Mouse (Mus musculus): ENCODE results near the gene Bach2.

The Bach2 gene

GRCm38 (mm10) chr4:32238366-32238854 lies at the start of gene Bach2:
Gene Bach2 (plus strand): TSS chr4:32238804.
- DNase-seq (ENCODE audit: low spot score), result peak; percentile 85

- no peak for DNase-seq (ENCODE audit: low spot score)
Measured at GRCm38 (mm10) chr4:32189416-32190036, 49.1 kb upstream of the Bach2 start.

GRCm38 (mm10) chr4:32190506-32190905 lies 48.1 kb upstream of the Bach2 start:
- no peak for DNase-seq (ENCODE audit: low spot score)

GRCm38 (mm10) chr4:32195945-32196921 lies 42.4 kb upstream of the Bach2 start:
- peak; percentile 79 for DNase-seq (ENCODE audit: low spot score)

GRCm38 (mm10) chr4:32198031-32198430 lies 40.6 kb upstream of the Bach2 start:
- no peak for DNase-seq (ENCODE audit: low spot score)

GRCm38 (mm10) chr4:32198589-32198988 lies 40.0 kb upstream of the Bach2 start:
- DNase-seq (ENCODE audit: low spot score), result no peak

- no peak for DNase-seq (ENCODE audit: low spot score)
Measured at GRCm38 (mm10) chr4:32199156-32199555, 39.4 kb upstream of the Bach2 start.

GRCm38 (mm10) chr4:32201114-32201513 lies 37.5 kb upstream of the Bach2 start:
- no peak for DNase-seq (ENCODE audit: low spot score)

- DNase-seq (ENCODE audit: low spot score), result no peak
Measured at GRCm38 (mm10) chr4:32202362-32202761, 36.2 kb upstream of the Bach2 start.

GRCm38 (mm10) chr4:32204819-32205218 lies 33.8 kb upstream of the Bach2 start:
- DNase-seq (ENCODE audit: low spot score), result no peak

- no peak for DNase-seq (ENCODE audit: low spot score)
Measured at GRCm38 (mm10) chr4:32205825-32206224, 32.8 kb upstream of the Bach2 start.

- no peak for DNase-seq (ENCODE audit: low spot score)
Measured at GRCm38 (mm10) chr4:32209995-32210394, 28.6 kb upstream of the Bach2 start.

- DNase-seq (ENCODE audit: low spot score), result no peak
Measured at GRCm38 (mm10) chr4:32210424-32211184, 28.0 kb upstream of the Bach2 start.

GRCm38 (mm10) chr4:32212593-32212992 lies 26.0 kb upstream of the Bach2 start:
- DNase-seq (ENCODE audit: low spot score), result no peak

- DNase-seq (ENCODE audit: low spot score), result no peak
Measured at GRCm38 (mm10) chr4:32216466-32216865, 22.1 kb upstream of the Bach2 start.

- DNase-seq (ENCODE audit: low spot score), result no peak
Measured at GRCm38 (mm10) chr4:32217016-32217415, 21.6 kb upstream of the Bach2 start.

GRCm38 (mm10) chr4:32217593-32217992 lies 21.0 kb upstream of the Bach2 start:
- no peak for DNase-seq (ENCODE audit: low spot score)

- no peak for DNase-seq (ENCODE audit: low spot score)
Measured at GRCm38 (mm10) chr4:32218371-32218770, 20.2 kb upstream of the Bach2 start.

- no peak for DNase-seq (ENCODE audit: low spot score)
Measured at GRCm38 (mm10) chr4:32219428-32220128, 19.0 kb upstream of the Bach2 start.

GRCm38 (mm10) chr4:32220129-32220491 lies 18.5 kb upstream of the Bach2 start:
- no peak for DNase-seq (ENCODE audit: low spot score)

- no peak for DNase-seq (ENCODE audit: low spot score)
Measured at GRCm38 (mm10) chr4:32220961-32221360, 17.6 kb upstream of the Bach2 start.

GRCm38 (mm10) chr4:32223563-32223962 lies 15.0 kb upstream of the Bach2 start:
- no peak for DNase-seq (ENCODE audit: low spot score)

All from ovary, postnatal 36 days (tissue).